Mouse (Mus musculus): Measurements from ENCODE around the gene 2310022B05Rik.

The 2310022B05Rik gene

DNA sequence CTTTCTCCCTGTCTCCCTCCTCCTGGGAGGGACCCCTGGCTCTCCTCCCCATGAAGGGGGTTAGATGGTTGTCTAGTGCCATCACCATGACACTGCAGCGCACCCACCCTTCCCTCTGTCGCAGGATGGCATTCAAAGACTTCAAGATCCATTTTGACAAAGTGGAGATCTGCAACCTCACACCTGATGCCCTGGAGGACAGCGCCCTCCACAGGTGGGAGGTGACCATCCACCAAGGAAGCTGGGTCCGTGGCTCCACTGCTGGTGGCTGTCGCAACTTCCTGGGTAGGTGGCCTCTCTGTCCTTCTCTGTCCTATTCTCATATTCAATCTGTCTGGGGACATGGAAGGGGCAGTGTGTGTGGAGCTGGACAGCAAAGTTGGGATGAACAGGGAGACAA, 59.1 kb downstream of the 2310022B05Rik start:
- no peak for DNase-seq (ENCODE audit: low spot score)

DNA sequence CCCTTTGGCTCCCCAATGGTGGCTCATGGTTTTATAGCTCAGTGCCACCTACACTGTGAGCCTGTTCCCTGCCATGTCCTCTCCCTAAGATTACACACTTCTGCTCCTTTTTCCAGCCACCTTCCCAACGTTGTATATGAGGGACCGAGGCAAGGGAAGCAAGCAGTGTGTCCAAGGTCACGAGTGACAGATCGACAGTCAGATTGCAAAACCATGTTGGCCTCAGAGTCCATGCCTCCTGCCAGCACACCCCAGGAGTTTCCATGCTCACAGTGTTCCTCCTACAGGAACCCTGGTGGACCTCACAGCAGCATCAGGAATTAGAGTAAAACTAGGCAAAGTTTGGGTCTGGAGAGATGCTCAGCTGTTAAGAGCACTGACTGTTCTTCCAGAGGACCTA, 73.8 kb downstream of the 2310022B05Rik start:
- no peak for DNase-seq (ENCODE audit: low spot score)

DNA sequence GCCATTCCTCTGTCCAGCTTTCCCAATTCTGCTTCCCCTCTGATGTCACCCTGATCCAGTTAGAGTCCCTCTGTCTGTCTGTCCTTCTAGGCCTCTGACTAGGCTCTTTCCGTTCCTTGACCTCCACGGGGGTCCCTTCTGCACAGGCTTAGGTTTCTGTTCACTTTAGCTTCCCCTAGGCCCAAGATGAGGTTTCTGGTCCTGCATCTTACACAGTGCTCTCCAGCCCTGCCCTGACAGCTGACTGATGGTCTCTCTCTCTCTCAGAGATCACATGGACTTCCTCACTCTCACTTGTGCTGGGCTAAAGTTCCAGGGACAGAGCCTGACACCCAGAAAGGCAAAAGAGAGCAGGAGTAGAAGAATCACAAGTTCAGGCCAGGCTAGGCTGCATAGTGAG, 76.6 kb downstream of the 2310022B05Rik start:
- no peak for DNase-seq (ENCODE audit: low spot score)

Data from embryo, embryonic 10.5 days (tissue).